Mouse (Mus musculus) embryonic facial prominence, embryonic 12.5 days (tissue): ENCODE measurements around the gene Actb. TPM values are rescaled to one million over a fixed set of nuclear protein-coding genes. Genes with fewer than 3 reads are reported as not detected.

Experiments
- ATAC-seq: fragments of 200-750 bp; cut with Nextera tagmentation; 2 replicates; pipeline ENCODE4 v1.8.0; 2017; ENCODE audit not compliant: insufficient number of reproducible peaks, insufficient read depth, low FRiP score, low TSS enrichment
- H3K27ac ChIP-seq: fragments of 300-500 bp; sonication (generic); 2 replicates; pipeline ENCODE4 v1.5.1; 2016; ENCODE audit warnings: mild to moderate bottlenecking
- H3K27me3 ChIP-seq: fragments of 300-500 bp; sonication (generic); 2 replicates; pipeline ENCODE4 v1.6.1; 2016; ENCODE audit warnings: mild to moderate bottlenecking, moderate library complexity
- H3K36me3 ChIP-seq: fragments of 300-500 bp; sonication (generic); 2 replicates; pipeline ENCODE4 v1.6.1; 2016; ENCODE audit warnings: mild to moderate bottlenecking
- H3K4me1 ChIP-seq: fragments of 300-500 bp; sonication (generic); 2 replicates; pipeline ENCODE4 v1.6.1; 2016
- H3K4me2 ChIP-seq: fragments of 300-500 bp; sonication (generic); replicated peaks from 2 replicates; pipeline ENCODE4 v1.6.1; 2016; ENCODE audit warnings: mild to moderate bottlenecking, moderate library complexity
- H3K4me3 ChIP-seq: fragments of 300-500 bp; sonication (generic); 2 replicates; pipeline ENCODE4 v1.5.1; 2016; ENCODE audit warnings: mild to moderate bottlenecking
- H3K9ac ChIP-seq: fragments of 300-500 bp; sonication (generic); 2 replicates; pipeline ENCODE4 v1.6.1; 2016; ENCODE audit warnings: mild to moderate bottlenecking, moderate library complexity
- H3K9me3 ChIP-seq: fragments of 300-500 bp; sonication (generic); 2 replicates; pipeline ENCODE4 v1.6.1; 2016; ENCODE audit warnings: mild to moderate bottlenecking, moderate library complexity
- WGBS: fragments of 180-500 bp; shearing (Covaris S2); methylation state at CpG from one replicate; pipeline ENCODE4 v1.1.7; 2016; 5-methylcytosine and 5-hydroxymethylcytosine counted together
- polyA plus RNA-seq: library from polyadenylated mRNA; unstranded; fragments of >200 nt; fragmentation: Nextera tagmentation; extraction: Ambion mirVana; gene quantifications from 2 replicates; pipeline ENCODE4 v1.2.1, GENCODE M21; 2016

Actb gene
- polyA plus RNA-seq, 1 experiment from 2014 or later, result 14,730 TPM

DNA sequence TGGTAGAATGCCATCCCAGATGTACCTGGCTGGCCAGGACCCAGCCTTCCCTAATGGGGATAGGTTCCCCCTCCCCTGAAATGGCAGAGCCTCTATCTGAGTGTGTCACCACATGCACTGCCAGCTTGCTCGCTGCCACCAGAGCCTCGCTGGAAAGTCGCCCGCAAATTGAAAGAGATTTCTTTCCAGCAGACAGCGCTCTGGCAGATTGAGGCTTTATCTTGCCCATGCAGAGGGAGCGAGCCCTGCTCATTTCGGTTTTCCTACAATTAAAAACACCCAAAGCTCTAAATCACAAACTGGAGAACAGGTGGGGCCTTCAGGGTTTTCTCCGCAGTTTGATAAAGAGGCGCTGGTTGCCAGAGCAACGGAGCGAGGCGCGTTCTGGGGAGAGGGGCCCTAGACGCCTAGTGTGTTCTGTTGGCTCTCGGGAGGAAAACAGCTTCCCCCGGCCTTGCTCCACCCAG lies 48.8 kb downstream of the Actb start:
- Histone ChIP-seq H3K9me3 (peaks cover 5% of the 10 kb centered on the region; the same call in 1 of the 2 replicates), H3K9ac (no peak overlapping the region), H3K27me3 (no peaks in the 10 kb centered on the region), H3K4me2 (no peak overlapping the region), H3K4me1 (no peaks in the 10 kb centered on the region), H3K27ac (no peak overlapping the region), H3K4me3 (no peak overlapping the region), H3K36me3 (no peaks in the 10 kb centered on the region)
- WGBS, result 57% methylated on average over 16 of the region's 16 CpGs
- ATAC-seq, result no peak

DNA sequence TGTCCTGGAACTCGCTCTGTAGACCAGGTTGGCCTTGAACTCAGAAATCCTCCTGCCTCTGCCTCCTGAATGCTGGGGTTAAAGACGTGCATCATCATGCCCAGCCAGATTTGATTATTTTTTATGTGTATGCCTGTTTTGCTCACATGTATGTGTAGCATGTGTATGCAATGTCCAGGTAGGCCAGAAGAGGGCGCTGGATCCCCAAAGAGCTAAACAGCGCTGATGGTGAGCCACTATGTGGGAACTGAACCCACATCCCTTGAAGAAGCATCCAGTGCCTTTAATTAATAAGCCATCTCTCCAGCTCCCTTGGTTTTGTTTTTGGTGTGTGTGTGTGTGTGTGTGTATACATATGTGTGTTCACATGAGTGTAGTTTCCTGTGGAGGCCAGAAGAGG lies 50.1 kb downstream of the Actb start:
- H3K27ac ChIP-seq, result no peak overlapping the region
- WGBS, result 82% methylated on average over 4 of the region's 4 CpGs

DNA sequence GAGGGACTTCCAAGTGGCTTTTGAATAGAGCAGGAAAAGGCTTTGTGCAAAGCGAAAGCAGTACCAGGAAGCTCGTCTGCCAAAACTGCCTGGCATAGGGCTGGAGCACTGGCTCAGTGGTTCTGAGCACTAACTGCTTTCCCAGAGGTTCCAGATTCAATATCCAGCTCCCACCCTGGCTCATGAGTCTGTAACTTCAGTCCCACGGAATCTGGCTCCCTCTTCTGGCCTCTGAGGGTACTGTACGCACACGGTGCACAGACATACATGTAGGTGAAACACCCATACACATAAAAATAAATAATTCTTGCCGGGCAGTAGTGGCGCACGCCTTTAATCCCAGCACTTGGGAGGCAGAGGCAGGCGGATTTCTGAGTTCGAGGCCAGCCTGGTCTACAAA lies 51.7 kb downstream of the Actb start:
- Histone ChIP-seq H3K4me2 (no peak overlapping the region), H3K27ac (no peak overlapping the region), H3K9ac (no peak overlapping the region), H3K36me3 (no peaks in the 10 kb centered on the region), H3K4me1 (no peaks in the 10 kb centered on the region), H3K4me3 (no peak overlapping the region), H3K9me3 (peaks cover 5% of the 10 kb centered on the region; the same call in 1 of the 2 replicates), H3K27me3 (no peaks in the 10 kb centered on the region)
- WGBS, result 82% methylated on average over 10 of the region's 10 CpGs
- no peak for ATAC-seq

More for the DNA sequence above, 50.1 kb downstream of the Actb start:
- Histone ChIP-seq H3K4me3 (no peak overlapping the region), H3K4me1 (no peaks in the 10 kb centered on the region), H3K9me3 (peaks cover 5% of the 10 kb centered on the region; the same call in 1 of the 2 replicates), H3K4me2 (no peak overlapping the region), H3K27me3 (no peaks in the 10 kb centered on the region), H3K9ac (no peak overlapping the region), H3K36me3 (no peaks in the 10 kb centered on the region)
- ATAC-seq, result no peak

- no peak overlapping the region for H3K4me2 ChIP-seq
- H3K27ac ChIP-seq, result no peak overlapping the region
- H3K36me3 ChIP-seq, result no peaks in the 10 kb centered on the region
- no peaks in the 10 kb centered on the region for H3K4me1 ChIP-seq
- H3K27me3 ChIP-seq, result no peaks in the 10 kb centered on the region
- ATAC-seq, result no peak
- WGBS, result 80% methylated on average over 6 of the region's 6 CpGs
- peaks cover 5% of the 10 kb centered on the region; the same call in 1 of the 2 replicates for H3K9me3 ChIP-seq
- no peak overlapping the region for H3K4me3 ChIP-seq
- no peak overlapping the region for H3K9ac ChIP-seq
Observed at GRCm38 (mm10) chr5:142853585-142853984, 53.0 kb downstream of the Actb start.

Other genes with a start within 250 kb of the Actb start
- gene Slc29a4, start 214.2 kb downstream of the Actb start, polyA plus RNA-seq, result 15.7 and 19.0 TPM in 2 replicates
- gene Tnrc18, start 89.1 kb downstream of the Actb start, polyA plus RNA-seq, result 61.0 and 65.5 TPM in 2 replicates
- 14.6 and 16.5 TPM in 2 replicates for gene Fbxl18, start 11.3 kb downstream of the Actb start, polyA plus RNA-seq
- 506 and 520 TPM in 2 replicates for gene Fscn1, start 53.6 kb upstream of the Actb start, polyA plus RNA-seq
- 56.4 and 56.9 TPM in 2 replicates for gene Rnf216, start 206.2 kb upstream of the Actb start, polyA plus RNA-seq
- 0.05 and 0.09 TPM in 2 replicates for gene Olfr718-ps1, start 240.8 kb upstream of the Actb start, polyA plus RNA-seq